Mouse (Mus musculus) erythroblast, embryonic 14.5 days (primary cell): ENCODE data around the gene Panx1.

Experiments
- GATA1 ChIP-seq: IDR thresholded peaks from 2 replicates; pipeline ENCODE4 v1.6.1; 2012; ENCODE audit warnings: low read length, inconsistent platforms, mixed read lengths
- TAL1 ChIP-seq: IDR thresholded peaks from 3 replicates; pipeline ENCODE4 v1.6.1; 2012; ENCODE audit warnings: low read length, inconsistent platforms, mixed read lengths

GRCm38 (mm10) chr9:15035979-15036378, 9.3 kb downstream of the Panx1 start:
- no peak for TF ChIP-seq TAL1
- TF ChIP-seq GATA1: no peak
